Mouse (Mus musculus) hindbrain, embryonic 16.5 days (tissue): Measurements from ENCODE around the gene Nckap5. TPM values are rescaled to one million over a fixed set of nuclear protein-coding genes. Genes with fewer than 3 reads are reported as not detected.
A peak's percentile ranks its signal among the peaks of the same experiment; 100 is the strongest.

Source experiments
- ATAC-seq: fragments of 200-750 bp; cut with Nextera tagmentation; 2 replicates; pipeline ENCODE4 v1.8.0; 2017; ENCODE audit warnings: moderate TSS enrichment, moderate library complexity
- H3K27ac ChIP-seq: fragments of 300-500 bp; sonication (generic); 2 replicates; pipeline ENCODE4 v1.5.1; 2014; ENCODE audit warnings: low read depth, mild to moderate bottlenecking, control low read depth, low read length, moderate library complexity
- H3K27me3 ChIP-seq: fragments of 300-500 bp; sonication (generic); replicated peaks from 2 replicates; pipeline ENCODE4 v1.6.1; 2014; ENCODE audit warnings: low read length; ENCODE audit not compliant: control insufficient read depth, insufficient read depth
- H3K36me3 ChIP-seq: fragments of 300-500 bp; sonication (generic); 2 replicates; pipeline ENCODE4 v1.6.1; 2014; ENCODE audit warnings: mild to moderate bottlenecking, low read length, moderate library complexity, mixed read lengths; ENCODE audit not compliant: control insufficient read depth, insufficient read depth
- H3K4me1 ChIP-seq: fragments of 300-500 bp; sonication (generic); 2 replicates; pipeline ENCODE4 v1.6.1; 2014; ENCODE audit warnings: low read depth, low read length; ENCODE audit not compliant: control insufficient read depth, insufficient read depth
- H3K4me2 ChIP-seq: fragments of 300-500 bp; sonication (generic); 2 replicates; pipeline ENCODE4 v1.6.1; 2014; ENCODE audit warnings: mild to moderate bottlenecking, low read length, control low read depth, moderate library complexity
- H3K4me3 ChIP-seq: fragments of 300-500 bp; sonication (generic); 2 replicates; pipeline ENCODE4 v1.5.1; 2014; ENCODE audit warnings: mild to moderate bottlenecking, low read length, control low read depth, moderate library complexity
- H3K9ac ChIP-seq: fragments of 300-500 bp; sonication (generic); 2 replicates; pipeline ENCODE4 v1.6.1; 2014; ENCODE audit warnings: low read depth, mild to moderate bottlenecking, control low read depth, low read length, moderate library complexity
- H3K9me3 ChIP-seq: fragments of 300-500 bp; sonication (generic); 2 replicates; pipeline ENCODE4 v1.6.1; 2014; ENCODE audit warnings: mild to moderate bottlenecking, low read length, moderate library complexity; ENCODE audit not compliant: control insufficient read depth
- WGBS: fragments of 180-500 bp; shearing (Covaris S2); extraction: QIAGEN DNeasy Blood & Tissue Kit; methylation state at CpG from one replicate; pipeline ENCODE4 v1.1.7; 2014; 5-methylcytosine and 5-hydroxymethylcytosine counted together
- polyA plus RNA-seq: library from polyadenylated mRNA; unstranded; fragments of >200 nt; fragmentation: Nextera tagmentation; extraction: Ambion mirVana; gene quantifications from 2 replicates; pipeline ENCODE4 v1.2.1, GENCODE M21; 2015

Gene Nckap5
- polyA plus RNA-seq, 1 experiment from 2014 or later: 13.9 TPM

- Histone ChIP-seq H3K4me2 (no peak overlapping the region), H3K4me3 (no peak overlapping the region), H3K9me3 (no peaks in the 10 kb centered on the region), H3K27ac (no peak overlapping the region), H3K36me3 (no peaks in the 10 kb centered on the region), H3K27me3 (no peaks in the 10 kb centered on the region), H3K4me1 (no peaks in the 10 kb centered on the region), H3K9ac (no peak overlapping the region)
- 70% methylated on average over 2 of the region's 2 CpGs for WGBS
- ATAC-seq: no peak
Measured at GRCm38 (mm10) chr1:126332026-126332425, 498.6 kb downstream of the Nckap5 start.

- no peak for ATAC-seq
- H3K27me3 ChIP-seq: no peaks in the 10 kb centered on the region
- 100% methylated on average over 1 of the region's 1 CpGs for WGBS
- H3K9ac ChIP-seq: no peak overlapping the region
- no peaks in the 10 kb centered on the region for H3K4me1 ChIP-seq
- H3K27ac ChIP-seq: no peak overlapping the region
- no peaks in the 10 kb centered on the region for H3K9me3 ChIP-seq
- H3K4me2 ChIP-seq: no peak overlapping the region
- H3K36me3 ChIP-seq: no peaks in the 10 kb centered on the region
- H3K4me3 ChIP-seq: no peak overlapping the region
Measured at GRCm38 (mm10) chr1:126320696-126321095, 509.9 kb downstream of the Nckap5 start.

GRCm38 (mm10) chr1:126317874-126318607 lies 512.6 kb downstream of the Nckap5 start:
- Histone ChIP-seq H3K9ac (no peak overlapping the region), H3K9me3 (no peaks in the 10 kb centered on the region), H3K4me1 (no peaks in the 10 kb centered on the region), H3K4me3 (no peak overlapping the region), H3K36me3 (no peaks in the 10 kb centered on the region), H3K27me3 (no peaks in the 10 kb centered on the region), H3K27ac (no peak overlapping the region), H3K4me2 (no peak overlapping the region)
- 55% methylated on average over 11 of the region's 11 CpGs for WGBS
- no peak for ATAC-seq

- Histone ChIP-seq H3K4me1 (no peaks in the 10 kb centered on the region), H3K9ac (no peak overlapping the region), H3K27ac (no peak overlapping the region), H3K4me3 (no peak overlapping the region), H3K27me3 (no peaks in the 10 kb centered on the region), H3K9me3 (no peaks in the 10 kb centered on the region), H3K36me3 (no peaks in the 10 kb centered on the region), H3K4me2 (no peak overlapping the region)
- 80% methylated on average over 4 of the region's 4 CpGs for WGBS
- no peak for ATAC-seq
Measured at GRCm38 (mm10) chr1:126317345-126317744, 513.3 kb downstream of the Nckap5 start.

- no peaks in the 10 kb centered on the region for H3K4me1 ChIP-seq
- 84% methylated on average over 2 of the region's 2 CpGs for WGBS
- no peaks in the 10 kb centered on the region for H3K36me3 ChIP-seq
- H3K4me2 ChIP-seq: no peak overlapping the region
- no peak overlapping the region for H3K9ac ChIP-seq
- H3K27ac ChIP-seq: no peak overlapping the region
- H3K27me3 ChIP-seq: no peaks in the 10 kb centered on the region
- H3K9me3 ChIP-seq: no peaks in the 10 kb centered on the region
- no peak overlapping the region for H3K4me3 ChIP-seq
- no peak for ATAC-seq
Measured at GRCm38 (mm10) chr1:126316866-126317265, 513.7 kb downstream of the Nckap5 start.

- ATAC-seq: no peak
- no peak overlapping the region for H3K4me3 ChIP-seq
Measured at GRCm38 (mm10) chr1:126301129-126301528, 529.5 kb downstream of the Nckap5 start.

GRCm38 (mm10) chr1:126264931-126265330 lies 565.7 kb downstream of the Nckap5 start:
- Histone ChIP-seq H3K9me3 (no peaks in the 10 kb centered on the region), H3K4me1 (no peaks in the 10 kb centered on the region), H3K36me3 (no peaks in the 10 kb centered on the region), H3K27me3 (no peaks in the 10 kb centered on the region), H3K4me2 (no peak overlapping the region), H3K27ac (no peak overlapping the region), H3K9ac (no peak overlapping the region), H3K4me3 (no peak overlapping the region)
- WGBS: 57% methylated on average over 5 of the region's 5 CpGs
- no peak for ATAC-seq

More at GRCm38 (mm10) chr1:126301129-126301528, 529.5 kb downstream of the Nckap5 start:
- H3K27me3 ChIP-seq: no peaks in the 10 kb centered on the region
- 95% methylated on average over 2 of the region's 2 CpGs for WGBS
- no peak overlapping the region for H3K27ac ChIP-seq
- H3K4me1 ChIP-seq: no peaks in the 10 kb centered on the region
- no peak overlapping the region for H3K9ac ChIP-seq
- H3K9me3 ChIP-seq: no peaks in the 10 kb centered on the region; the same call in 1 of the 2 replicates
- no peak overlapping the region for H3K4me2 ChIP-seq
- no peaks in the 10 kb centered on the region for H3K36me3 ChIP-seq

- no peaks in the 10 kb centered on the region for H3K36me3 ChIP-seq
- no peak overlapping the region for H3K9ac ChIP-seq
- ATAC-seq: peak; percentile 86
- no peak overlapping the region for H3K4me3 ChIP-seq
- no peak overlapping the region for H3K27ac ChIP-seq
- H3K4me2 ChIP-seq: no peak overlapping the region
- 44% methylated on average over 5 of the region's 5 CpGs for WGBS
- no peaks in the 10 kb centered on the region for H3K27me3 ChIP-seq
- H3K9me3 ChIP-seq: no peaks in the 10 kb centered on the region
- H3K4me1 ChIP-seq: no peaks in the 10 kb centered on the region; the same call in 1 of the 2 replicates
Measured at GRCm38 (mm10) chr1:126254364-126254763, 576.2 kb downstream of the Nckap5 start.

GRCm38 (mm10) chr1:126253934-126254333 lies 576.7 kb downstream of the Nckap5 start:
- ATAC-seq: no peak
- WGBS: 91% methylated on average over 7 of the region's 7 CpGs

More at GRCm38 (mm10) chr1:126253934-126254333, 576.7 kb downstream of the Nckap5 start:
- Histone ChIP-seq H3K36me3 (no peaks in the 10 kb centered on the region), H3K9ac (no peak overlapping the region), H3K4me3 (no peak overlapping the region), H3K27me3 (no peaks in the 10 kb centered on the region), H3K27ac (no peak overlapping the region), H3K9me3 (no peaks in the 10 kb centered on the region), H3K4me1 (no peaks in the 10 kb centered on the region; the same call in 1 of the 2 replicates), H3K4me2 (no peak overlapping the region)
